Mouse (Mus musculus): Measurements from ENCODE around the gene Letmd1.

DNA sequence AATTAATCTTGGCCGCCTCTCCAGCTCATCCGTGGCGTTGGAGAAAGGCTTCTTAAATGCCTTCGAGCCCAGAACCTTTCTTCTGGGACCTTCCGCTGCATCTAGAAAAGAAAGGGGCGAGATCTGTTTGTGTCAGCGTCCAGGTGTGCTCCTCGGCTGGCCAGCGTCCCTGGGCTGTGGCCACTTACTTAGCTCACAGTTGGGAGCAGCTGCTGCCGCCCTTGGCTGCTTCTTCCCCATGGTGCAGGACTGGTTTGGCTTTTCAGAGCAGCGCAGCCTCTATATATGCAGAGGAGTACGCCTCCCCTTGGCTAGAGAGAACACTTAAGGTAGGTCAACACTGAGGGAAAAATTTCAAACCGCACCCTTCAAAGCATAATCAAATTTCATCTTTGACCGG lies 44.9 kb upstream of the Letmd1 start:
- TF ChIP-seq MAFK (IDR thresholded peaks at IDR 0.05; ENCODE audit: insufficient read depth, low read depth, low read length) (no peak), ZC3H11A (IDR thresholded peaks at IDR 0.05; ENCODE audit: borderline replicate concordance, low read depth, low read length) (no peak), CHD2 (IDR thresholded peaks at IDR 0.05; ENCODE audit: low read depth, low read length) (no peak), HCFC1 (IDR thresholded peaks at IDR 0.05; ENCODE audit: borderline replicate concordance, insufficient read depth, low read length) (no peak), ZNF384 (IDR thresholded peaks at IDR 0.05; ENCODE audit: low read depth, low read length) (no peak)
